Mouse (Mus musculus): ENCODE data around the gene Gabarapl1. TPM values are rescaled to one million over a fixed set of nuclear protein-coding genes. Genes with fewer than 3 reads are reported as not detected.

Gene Gabarapl1
- polyA plus RNA-seq, 1 experiment from 2014 or later: 72.0 TPM

DNA sequence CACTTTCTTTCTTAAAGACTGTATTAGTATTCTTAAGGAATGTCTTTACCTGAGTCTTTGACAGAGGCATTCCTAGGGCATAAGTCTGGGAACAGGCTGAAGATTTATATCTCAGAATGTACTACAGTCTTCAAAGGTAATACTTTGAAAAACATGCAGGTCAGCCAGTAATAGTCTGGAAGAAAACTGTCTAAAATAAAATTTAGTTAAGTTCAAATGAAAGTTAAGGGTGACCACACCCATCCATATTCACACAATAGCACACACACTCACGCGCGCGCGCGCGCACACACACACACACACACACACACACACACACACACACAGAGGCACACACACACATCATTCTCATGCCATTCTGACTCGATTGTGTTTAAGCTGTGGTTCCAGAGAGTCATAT, 44.6 kb downstream of the Gabarapl1 start, which contains the start of gene Klre1:
Gene Klre1 (plus strand): TSS at position 301 of the 400 bp plus-strand sequence.
- Histone ChIP-seq H3K36me3 (ENCODE audit: control insufficient read depth, insufficient read depth, low read length) (no peaks in the 10 kb centered on the region), H3K27me3 (ENCODE audit: control insufficient read depth, insufficient read depth, low read length) (no peaks in the 10 kb centered on the region), H3K27ac (replicated peaks; ENCODE audit: low read depth, low read length) (no peak within 1 kb of the TSS), H3K4me2 (ENCODE audit: low read length) (no peak within 1 kb of the TSS), H3K4me1 (ENCODE audit: control insufficient read depth, insufficient read depth, low read length) (no peaks in the 10 kb centered on the region), H3K4me3 (replicated peaks; ENCODE audit: low read depth, low read length) (no peak within 1 kb of the TSS), H3K9me3 (ENCODE audit: control insufficient read depth, low read length) (no peaks in the 10 kb centered on the region), H3K9ac (replicated peaks; ENCODE audit: low read length) (no peak within 1 kb of the TSS)
- 95% methylated on average over 8 of the region's 8 CpGs for WGBS
- ATAC-seq (ENCODE audit: low FRiP score, low TSS enrichment): no peak
- no peak for DNase-seq

DNA sequence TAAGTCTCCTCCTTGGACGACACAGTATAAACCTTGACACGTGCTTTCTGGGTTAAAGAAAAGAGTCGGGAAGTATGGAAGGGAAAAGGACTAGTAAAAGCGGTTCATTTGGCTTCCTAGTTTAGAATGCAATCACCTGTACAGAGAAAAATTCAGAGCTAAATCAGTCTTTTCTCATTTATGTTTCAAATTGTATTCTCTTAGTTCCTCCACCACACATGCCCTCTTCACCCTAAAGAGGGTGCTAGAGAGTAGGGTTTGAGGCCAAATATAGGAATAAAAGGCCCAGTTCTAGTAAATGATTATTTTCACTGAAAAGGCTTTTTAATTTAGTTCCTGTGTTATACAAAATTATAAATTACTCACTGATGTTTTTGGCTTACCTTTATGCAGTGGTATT, 48.3 kb downstream of the Gabarapl1 start:
- peak; percentile 26 for DNase-seq
- H3K27me3 ChIP-seq (ENCODE audit: control insufficient read depth, insufficient read depth, low read length): no peaks in the 10 kb centered on the region
- no peaks in the 10 kb centered on the region for H3K36me3 ChIP-seq (ENCODE audit: control insufficient read depth, insufficient read depth, low read length)
- H3K4me2 ChIP-seq (ENCODE audit: low read length): no peak overlapping the region
- H3K4me1 ChIP-seq (ENCODE audit: control insufficient read depth, insufficient read depth, low read length): no peaks in the 10 kb centered on the region
- 67% methylated on average over 4 of the region's 4 CpGs for WGBS
- no peaks in the 10 kb centered on the region for H3K9me3 ChIP-seq (ENCODE audit: control insufficient read depth, low read length)
- no peak for ATAC-seq (ENCODE audit: low FRiP score, low TSS enrichment)
- no peak overlapping the region for H3K4me3 ChIP-seq (replicated peaks; ENCODE audit: low read depth, low read length)
- no peak overlapping the region for H3K27ac ChIP-seq (replicated peaks; ENCODE audit: low read depth, low read length)
- H3K9ac ChIP-seq (replicated peaks; ENCODE audit: low read length): no peak overlapping the region

DNA sequence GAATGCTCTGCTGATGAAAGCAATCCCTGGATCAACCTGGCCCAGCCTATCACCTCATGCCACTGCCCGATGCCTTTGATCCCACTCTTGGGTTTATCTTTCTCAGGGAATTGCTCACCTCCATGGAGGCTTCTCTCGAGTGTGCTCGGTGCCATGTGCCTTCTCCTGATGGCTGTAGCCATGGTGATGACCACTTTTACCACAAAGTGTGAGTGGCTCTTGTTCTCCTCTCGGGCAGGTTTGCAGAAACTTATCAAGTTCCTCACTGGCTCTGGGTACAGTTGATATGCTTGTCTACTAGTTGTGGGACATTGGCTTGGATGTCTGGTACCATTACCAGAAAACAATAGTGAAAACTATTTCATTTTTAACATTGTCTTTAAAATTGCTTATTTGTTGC, 48.9 kb downstream of the Gabarapl1 start:
- Histone ChIP-seq H3K36me3 (ENCODE audit: control insufficient read depth, insufficient read depth, low read length) (no peaks in the 10 kb centered on the region), H3K9me3 (ENCODE audit: control insufficient read depth, low read length) (no peaks in the 10 kb centered on the region), H3K27me3 (ENCODE audit: control insufficient read depth, insufficient read depth, low read length) (no peaks in the 10 kb centered on the region), H3K9ac (replicated peaks; ENCODE audit: low read length) (no peak overlapping the region), H3K4me2 (ENCODE audit: low read length) (no peak overlapping the region), H3K4me1 (ENCODE audit: control insufficient read depth, insufficient read depth, low read length) (no peaks in the 10 kb centered on the region), H3K4me3 (replicated peaks; ENCODE audit: low read depth, low read length) (no peak overlapping the region), H3K27ac (replicated peaks; ENCODE audit: low read depth, low read length) (no peak overlapping the region)
- WGBS: 84% methylated on average over 4 of the region's 4 CpGs
- no peak for DNase-seq
- no peak for ATAC-seq (ENCODE audit: low FRiP score, low TSS enrichment)

DNA sequence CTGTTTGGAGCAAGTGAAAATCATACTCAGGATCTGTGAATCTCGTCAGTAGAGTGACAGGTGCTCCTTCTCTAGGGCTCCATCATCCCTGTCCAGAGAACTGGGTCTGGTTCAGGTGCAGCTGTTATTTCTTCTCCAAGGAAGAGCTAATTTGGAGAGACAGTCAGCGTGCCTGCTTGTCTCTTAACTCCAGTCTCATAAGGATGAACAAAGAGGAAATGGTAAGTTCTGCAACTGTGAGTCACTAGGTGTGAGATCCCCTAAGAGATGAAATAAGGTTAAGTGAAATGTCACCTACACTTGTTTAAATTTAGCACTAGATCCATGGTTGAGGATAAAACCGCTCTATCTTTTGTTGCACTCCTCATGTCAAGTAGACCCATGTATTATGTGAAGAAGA, 50.1 kb downstream of the Gabarapl1 start:
- Histone ChIP-seq H3K27me3 (ENCODE audit: control insufficient read depth, insufficient read depth, low read length) (no peaks in the 10 kb centered on the region), H3K9me3 (ENCODE audit: control insufficient read depth, low read length) (no peaks in the 10 kb centered on the region), H3K27ac (replicated peaks; ENCODE audit: low read depth, low read length) (no peak overlapping the region), H3K4me3 (replicated peaks; ENCODE audit: low read depth, low read length) (no peak overlapping the region), H3K36me3 (ENCODE audit: control insufficient read depth, insufficient read depth, low read length) (no peaks in the 10 kb centered on the region), H3K4me1 (ENCODE audit: control insufficient read depth, insufficient read depth, low read length) (no peaks in the 10 kb centered on the region), H3K9ac (replicated peaks; ENCODE audit: low read length) (no peak overlapping the region), H3K4me2 (ENCODE audit: low read length) (no peak overlapping the region)
- 75% methylated on average over 3 of the region's 3 CpGs for WGBS
- ATAC-seq (ENCODE audit: low FRiP score, low TSS enrichment): no peak
- DNase-seq: no peak

DNA sequence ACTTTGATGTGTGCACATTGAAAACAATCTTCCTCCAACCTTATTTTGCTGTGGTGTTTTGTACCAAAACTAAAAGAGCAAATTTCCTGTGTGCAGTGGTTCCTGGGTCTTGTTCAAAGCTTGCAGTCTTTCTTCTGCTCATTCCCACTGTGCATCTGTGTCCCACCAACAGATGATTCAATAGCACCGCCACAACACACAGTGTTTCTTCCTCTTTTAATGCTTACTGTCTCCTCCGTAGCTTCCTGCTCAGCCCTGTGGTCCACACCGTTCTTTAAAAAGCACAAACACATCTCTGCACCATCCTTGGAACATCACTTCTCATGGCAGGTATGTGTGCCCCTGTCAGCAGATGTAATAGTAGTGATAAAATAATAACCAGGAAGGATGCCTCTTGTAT, 58.5 kb downstream of the Gabarapl1 start, which contains the start of gene Klrd1:
Gene Klrd1 (plus strand): TSS at position 275 of the 400 bp plus-strand sequence.
- no peaks in the 10 kb centered on the region for H3K27me3 ChIP-seq (ENCODE audit: control insufficient read depth, insufficient read depth, low read length)

More for the DNA sequence above, 58.5 kb downstream of the Gabarapl1 start, which contains the start of gene Klrd1:
- WGBS: 85% methylated on average over 3 of the region's 3 CpGs
- Histone ChIP-seq H3K9ac (replicated peaks; ENCODE audit: low read length) (no peak within 1 kb of the TSS), H3K9me3 (ENCODE audit: control insufficient read depth, low read length) (no peaks in the 10 kb centered on the region), H3K4me3 (replicated peaks; ENCODE audit: low read depth, low read length) (no peak within 1 kb of the TSS), H3K4me1 (ENCODE audit: control insufficient read depth, insufficient read depth, low read length) (no peaks in the 10 kb centered on the region), H3K27ac (replicated peaks; ENCODE audit: low read depth, low read length) (no peak within 1 kb of the TSS), H3K36me3 (ENCODE audit: control insufficient read depth, insufficient read depth, low read length) (no peaks in the 10 kb centered on the region), H3K4me2 (ENCODE audit: low read length) (no peak within 1 kb of the TSS)
- ATAC-seq (ENCODE audit: low FRiP score, low TSS enrichment): no peak
- no peak for DNase-seq

Other genes with a start within 250 kb of the Gabarapl1 start
- not detected in 2 replicates for gene 4922502D21Rik, start 201.4 kb upstream of the Gabarapl1 start, polyA plus RNA-seq (2014; fragmentation: Nextera tagmentation; extraction: Ambion mirVana)
- gene Clec12a, start 190.5 kb upstream of the Gabarapl1 start, polyA plus RNA-seq (2014; fragmentation: Nextera tagmentation; extraction: Ambion mirVana): 0.08 and 0.33 TPM in 2 replicates
- gene Clec12b, start 147.3 kb upstream of the Gabarapl1 start, polyA plus RNA-seq (2014; fragmentation: Nextera tagmentation; extraction: Ambion mirVana): 0.16 and 0.32 TPM in 2 replicates
- gene Clec1b, start 135.9 kb upstream of the Gabarapl1 start, polyA plus RNA-seq (2014; fragmentation: Nextera tagmentation; extraction: Ambion mirVana): 0.93 and 1.9 TPM in 2 replicates
- 0.32 and 0.37 TPM in 2 replicates for gene Clec9a, start 124.3 kb upstream of the Gabarapl1 start, polyA plus RNA-seq (2014; fragmentation: Nextera tagmentation; extraction: Ambion mirVana)
- 1.9 and 2.1 TPM in 2 replicates for gene Clec1a, start 81.2 kb upstream of the Gabarapl1 start, polyA plus RNA-seq (2014; fragmentation: Nextera tagmentation; extraction: Ambion mirVana)
- gene Olr1, start 26.0 kb upstream of the Gabarapl1 start, polyA plus RNA-seq (2014; fragmentation: Nextera tagmentation; extraction: Ambion mirVana): not detected in 2 replicates
- not detected in 2 replicates for gene Tmem52b, start 20.6 kb upstream of the Gabarapl1 start, polyA plus RNA-seq (2014; fragmentation: Nextera tagmentation; extraction: Ambion mirVana)
- 0.12 TPM in 1 of 2 replicates, not detected in the other for gene Klre1, start 44.7 kb downstream of the Gabarapl1 start, polyA plus RNA-seq (2014; fragmentation: Nextera tagmentation; extraction: Ambion mirVana)
- gene Klrd1, start 58.6 kb downstream of the Gabarapl1 start, polyA plus RNA-seq (2014; fragmentation: Nextera tagmentation; extraction: Ambion mirVana): not detected in 2 replicates
- 0.19 and 0.21 TPM in 2 replicates for gene Klrk1, start 90.7 kb downstream of the Gabarapl1 start, polyA plus RNA-seq (2014; fragmentation: Nextera tagmentation; extraction: Ambion mirVana)
- not detected in 2 replicates for gene Klrc3, start 110.2 kb downstream of the Gabarapl1 start, polyA plus RNA-seq (2014; fragmentation: Nextera tagmentation; extraction: Ambion mirVana)
- not detected in 2 replicates for gene Klrc2, start 127.5 kb downstream of the Gabarapl1 start, polyA plus RNA-seq (2014; fragmentation: Nextera tagmentation; extraction: Ambion mirVana)
- gene Klrc1, start 145.8 kb downstream of the Gabarapl1 start, polyA plus RNA-seq (2014; fragmentation: Nextera tagmentation; extraction: Ambion mirVana): not detected in 2 replicates
- gene Klri1, start 184.0 kb downstream of the Gabarapl1 start, polyA plus RNA-seq (2014; fragmentation: Nextera tagmentation; extraction: Ambion mirVana): not detected in 2 replicates
- not detected in 2 replicates for gene Klri2, start 207.3 kb downstream of the Gabarapl1 start, polyA plus RNA-seq (2014; fragmentation: Nextera tagmentation; extraction: Ambion mirVana)